Mouse (Mus musculus): Measurements from ENCODE around the gene Smox. TPM values are rescaled to one million over a fixed set of nuclear protein-coding genes. Genes with fewer than 3 reads are reported as not detected.

Smox gene
- polyA plus RNA-seq, 1 experiment from 2014 or later = 26.8 TPM

- Histone ChIP-seq H3K9ac (ENCODE audit: low read depth, low read length) (no peak overlapping the region), H3K36me3 (ENCODE audit: insufficient read depth, low read length) (no peaks in the 10 kb centered on the region), H3K4me1 (replicated peaks; ENCODE audit: insufficient read depth, low read length) (peaks cover 6% of the 10 kb centered on the region; the same call in 1 of the 2 replicates), H3K27me3 (ENCODE audit: insufficient read depth, low read length) (no peaks in the 10 kb centered on the region), H3K9me3 (replicated peaks; ENCODE audit: low read length) (no peaks in the 10 kb centered on the region), H3K4me3 (replicated peaks; ENCODE audit: low read depth, low read length) (no peak overlapping the region), H3K27ac (no peak overlapping the region), H3K4me2 (ENCODE audit: low read length) (no peak overlapping the region)
- ATAC-seq (replicated peaks; ENCODE audit: low FRiP score, low read depth) = no peak
- WGBS = 69% methylated on average over 4 of the region's 4 CpGs
- TF ChIP-seq CTCF (IDR thresholded peaks at IDR 0.05; ENCODE audit: low read depth) = no peak
- DNase-seq (ENCODE audit: low spot score) = no peak
These were observed 3.0 kb upstream of the Smox start for GRCm38 (mm10) chr2:131488261-131488660.

GRCm38 (mm10) chr2:131488870-131489269 lies 2.4 kb upstream of the Smox start:
- ATAC-seq (replicated peaks; ENCODE audit: low FRiP score, low read depth) (no peak), DNase-seq (ENCODE audit: low spot score) (no peak)
- 92% methylated on average over 2 of the region's 2 CpGs for WGBS
- Histone ChIP-seq H3K9ac (ENCODE audit: low read depth, low read length) (no peak overlapping the region), H3K4me2 (ENCODE audit: low read length) (no peak overlapping the region), H3K27me3 (ENCODE audit: insufficient read depth, low read length) (no peaks in the 10 kb centered on the region), H3K36me3 (ENCODE audit: insufficient read depth, low read length) (no peaks in the 10 kb centered on the region), H3K27ac (no peak overlapping the region), H3K9me3 (replicated peaks; ENCODE audit: low read length) (no peaks in the 10 kb centered on the region), H3K4me3 (replicated peaks; ENCODE audit: low read depth, low read length) (no peak overlapping the region), H3K4me1 (replicated peaks; ENCODE audit: insufficient read depth, low read length) (peaks cover 6% of the 10 kb centered on the region; the same call in 1 of the 2 replicates)
- TF ChIP-seq CTCF (IDR thresholded peaks at IDR 0.05; ENCODE audit: low read depth) = peak; percentile 48

- 48% methylated on average over 4 of the region's 4 CpGs for WGBS
These were observed 1.7 kb upstream of the Smox start for GRCm38 (mm10) chr2:131489591-131489990.

GRCm38 (mm10) chr2:131491707-131492595 lies 655 bp downstream of the Smox start:
- ATAC-seq (replicated peaks; ENCODE audit: low FRiP score, low read depth) (peak; percentile 91), DNase-seq (ENCODE audit: low spot score) (peak; percentile 79)
- peak overlapping the region; percentile 72 for H3K27ac ChIP-seq
- peak overlapping the region; percentile 98 for H3K4me2 ChIP-seq (ENCODE audit: low read length)
- peak overlapping the region; percentile 84 for H3K9ac ChIP-seq (ENCODE audit: low read depth, low read length)
- no peaks in the 10 kb centered on the region for H3K27me3 ChIP-seq (ENCODE audit: insufficient read depth, low read length)
- no peak for TF ChIP-seq CTCF (IDR thresholded peaks at IDR 0.05; ENCODE audit: low read depth)
- no peaks in the 10 kb centered on the region for H3K36me3 ChIP-seq (ENCODE audit: insufficient read depth, low read length)
- H3K4me1 ChIP-seq (replicated peaks; ENCODE audit: insufficient read depth, low read length) = peaks cover 6% of the 10 kb centered on the region; the same call in 1 of the 2 replicates
- H3K9me3 ChIP-seq (replicated peaks; ENCODE audit: low read length) = no peaks in the 10 kb centered on the region
- H3K4me3 ChIP-seq (replicated peaks; ENCODE audit: low read depth, low read length) = peak overlapping the region; percentile 86
- under 1% methylated on average over 99 of the region's 102 CpGs for WGBS

More at GRCm38 (mm10) chr2:131489591-131489990, 1.7 kb upstream of the Smox start:
- no peaks in the 10 kb centered on the region for H3K36me3 ChIP-seq (ENCODE audit: insufficient read depth, low read length)
- H3K9ac ChIP-seq (ENCODE audit: low read depth, low read length) = no peak overlapping the region
- H3K4me2 ChIP-seq (ENCODE audit: low read length) = no peak overlapping the region
- DNase-seq (ENCODE audit: low spot score) (no peak), ATAC-seq (replicated peaks; ENCODE audit: low FRiP score, low read depth) (no peak)
- no peak overlapping the region for H3K4me3 ChIP-seq (replicated peaks; ENCODE audit: low read depth, low read length)
- no peak overlapping the region for H3K27ac ChIP-seq
- no peak for TF ChIP-seq CTCF (IDR thresholded peaks at IDR 0.05; ENCODE audit: low read depth)
- H3K27me3 ChIP-seq (ENCODE audit: insufficient read depth, low read length) = no peaks in the 10 kb centered on the region
- H3K9me3 ChIP-seq (replicated peaks; ENCODE audit: low read length) = no peaks in the 10 kb centered on the region
- H3K4me1 ChIP-seq (replicated peaks; ENCODE audit: insufficient read depth, low read length) = peaks cover 6% of the 10 kb centered on the region; the same call in 1 of the 2 replicates

- H3K4me2 ChIP-seq (ENCODE audit: low read length) = peak overlapping the region; percentile 98
- peak overlapping the region; percentile 86 for H3K4me3 ChIP-seq (replicated peaks; ENCODE audit: low read depth, low read length)
- H3K9me3 ChIP-seq (replicated peaks; ENCODE audit: low read length) = no peaks in the 10 kb centered on the region
- ATAC-seq (replicated peaks; ENCODE audit: low FRiP score, low read depth) = no peak
- H3K4me1 ChIP-seq (replicated peaks; ENCODE audit: insufficient read depth, low read length) = peaks cover 6% of the 10 kb centered on the region; the same call in 1 of the 2 replicates
- 21% methylated on average over 10 of the region's 10 CpGs for WGBS
- H3K27me3 ChIP-seq (ENCODE audit: insufficient read depth, low read length) = no peaks in the 10 kb centered on the region
- no peak for TF ChIP-seq CTCF (IDR thresholded peaks at IDR 0.05; ENCODE audit: low read depth)
- no peaks in the 10 kb centered on the region for H3K36me3 ChIP-seq (ENCODE audit: insufficient read depth, low read length)
- H3K27ac ChIP-seq = peak overlapping the region; percentile 72; the same call in 1 of the 2 replicates
- peak; percentile 14 for DNase-seq (ENCODE audit: low spot score)
- H3K9ac ChIP-seq (ENCODE audit: low read depth, low read length) = peak overlapping the region; percentile 84
These were observed 1.4 kb downstream of the Smox start for GRCm38 (mm10) chr2:131492596-131493139.

DNA sequence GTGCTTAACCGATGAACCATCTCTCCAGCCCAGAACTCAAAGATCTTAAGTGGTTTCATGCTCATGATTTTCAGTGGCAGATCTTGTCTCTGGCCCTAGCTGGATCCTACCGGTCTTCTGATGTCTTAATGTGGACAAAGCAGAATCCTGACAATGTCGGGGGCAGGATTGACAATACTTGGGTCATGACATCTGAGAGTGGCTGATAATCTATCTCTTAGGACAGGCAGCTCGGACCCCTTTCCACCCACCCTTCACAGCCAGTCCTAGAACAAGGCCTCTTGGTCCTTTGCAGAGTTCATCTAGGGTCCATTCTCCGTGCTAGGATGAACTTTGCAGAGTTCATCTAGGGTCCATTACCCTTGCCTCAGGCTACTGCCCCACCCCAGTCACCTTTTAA lies 2.1 kb downstream of the Smox start:
- Histone ChIP-seq H3K36me3 (ENCODE audit: insufficient read depth, low read length) (no peaks in the 10 kb centered on the region), H3K4me1 (replicated peaks; ENCODE audit: insufficient read depth, low read length) (peaks cover 6% of the 10 kb centered on the region; the same call in 1 of the 2 replicates), H3K9ac (ENCODE audit: low read depth, low read length) (no peak overlapping the region), H3K9me3 (replicated peaks; ENCODE audit: low read length) (no peaks in the 10 kb centered on the region), H3K4me3 (replicated peaks; ENCODE audit: low read depth, low read length) (no peak overlapping the region), H3K27me3 (ENCODE audit: insufficient read depth, low read length) (no peaks in the 10 kb centered on the region), H3K4me2 (ENCODE audit: low read length) (0 out of 2 replicates have a peak overlapping the region, but pooled peaks have one; percentile 98), H3K27ac (no peak overlapping the region)
- no peak for TF ChIP-seq CTCF (IDR thresholded peaks at IDR 0.05; ENCODE audit: low read depth)
- WGBS = 59% methylated on average over 5 of the region's 5 CpGs
- DNase-seq (ENCODE audit: low spot score) = no peak
- ATAC-seq (replicated peaks; ENCODE audit: low FRiP score, low read depth) = no peak

Data from kidney, postnatal 0 days (tissue).